Mouse (Mus musculus) layer of hippocampus, postnatal 25 days (tissue): Measurements from ENCODE around the gene Mbnl1. TPM values are rescaled to one million over a fixed set of nuclear protein-coding genes. Genes with fewer than 3 reads are reported as not detected.

Experiments used
- DNase-seq, 2 experiments: peaks; one replicate each; pipeline ENCODE4 v3.0.0; 2022; ENCODE audit warnings: mixed read lengths in 2 of 2, low spot score in 1 of 2; ENCODE audit errors: extremely low spot score in 1 of 2
- total RNA-seq, 2 experiments: library from RNA; stranded (reverse); gene quantifications; 2 replicates each; pipeline ENCODE4 v1.2.3; 2021

Gene Mbnl1
- total RNA-seq, 2 experiments from 2014 or later: 113 to 125 TPM

- no peak for DNase-seq
Measured at GRCm38 (mm10) chr3:60515430-60515829, 42.8 kb downstream of the Mbnl1 start.

GRCm38 (mm10) chr3:60516054-60516674 lies 43.5 kb downstream of the Mbnl1 start:
- DNase-seq: peak in 1 of 2 experiments; percentile 36

- no peak for DNase-seq
Measured at GRCm38 (mm10) chr3:60517234-60517787, 44.7 kb downstream of the Mbnl1 start.

DNA sequence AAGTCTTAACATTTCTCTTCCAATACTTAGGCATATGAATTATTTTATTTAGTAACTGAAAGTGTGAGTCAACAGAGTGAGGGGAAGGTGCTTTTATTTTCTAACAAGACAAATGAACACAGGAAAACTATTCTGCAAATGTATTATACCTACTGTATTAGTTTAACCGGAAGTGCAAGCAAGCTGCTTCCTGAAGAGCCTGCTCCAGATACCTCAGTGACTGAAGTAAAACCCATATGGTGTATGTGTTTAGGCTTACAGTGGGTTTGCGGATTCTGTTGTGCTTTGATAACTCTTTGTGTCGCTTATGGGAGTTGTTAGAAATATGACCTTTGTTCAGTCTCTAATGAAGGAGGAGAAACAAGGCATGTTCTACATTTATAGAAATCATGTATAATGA lies 46.7 kb downstream of the Mbnl1 start:
- DNase-seq: no peak

DNA sequence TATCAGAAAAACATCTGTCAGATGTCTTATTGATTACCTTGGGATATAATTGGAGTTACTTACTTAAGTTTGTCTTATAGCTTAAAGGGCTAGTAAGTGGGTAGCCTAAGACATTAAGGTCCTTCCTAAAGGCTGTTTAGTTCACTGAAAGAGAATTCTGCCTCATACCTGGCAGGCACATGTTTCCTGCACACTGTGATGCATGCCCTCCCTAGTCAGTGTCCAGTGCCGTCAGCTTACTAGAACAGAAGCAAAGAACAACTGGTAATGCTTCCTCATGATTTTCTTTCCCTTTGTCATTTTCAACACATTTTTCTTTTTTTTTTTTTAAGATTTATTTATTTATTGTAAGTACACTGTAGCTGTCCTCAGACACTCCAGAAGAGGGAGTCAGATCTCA lies 51.5 kb downstream of the Mbnl1 start:
- DNase-seq: no peak

DNA sequence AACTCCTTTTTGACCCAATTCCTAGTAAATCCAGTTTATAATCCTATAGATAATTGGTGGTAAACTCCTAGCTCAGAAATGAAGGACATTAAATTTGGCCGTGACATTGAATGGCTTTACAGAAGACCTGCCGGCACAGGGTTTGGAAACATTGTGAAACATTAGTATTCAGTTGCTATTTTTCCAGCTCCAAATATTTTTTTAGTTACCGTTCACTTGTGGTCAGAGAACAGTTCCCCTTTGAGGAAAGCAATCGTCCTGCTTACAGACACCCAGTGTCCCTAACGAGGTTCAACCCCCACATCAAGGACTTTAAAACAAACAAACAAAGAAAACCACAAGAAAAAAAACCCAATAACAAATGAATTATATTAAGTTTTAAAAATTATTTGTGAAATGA lies 58.7 kb downstream of the Mbnl1 start:
- DNase-seq: no peak

- no peak for DNase-seq
Measured at GRCm38 (mm10) chr3:60531826-60532225, 59.2 kb downstream of the Mbnl1 start.

- DNase-seq: no peak
Measured at GRCm38 (mm10) chr3:60535224-60535623, 62.6 kb downstream of the Mbnl1 start.

DNA sequence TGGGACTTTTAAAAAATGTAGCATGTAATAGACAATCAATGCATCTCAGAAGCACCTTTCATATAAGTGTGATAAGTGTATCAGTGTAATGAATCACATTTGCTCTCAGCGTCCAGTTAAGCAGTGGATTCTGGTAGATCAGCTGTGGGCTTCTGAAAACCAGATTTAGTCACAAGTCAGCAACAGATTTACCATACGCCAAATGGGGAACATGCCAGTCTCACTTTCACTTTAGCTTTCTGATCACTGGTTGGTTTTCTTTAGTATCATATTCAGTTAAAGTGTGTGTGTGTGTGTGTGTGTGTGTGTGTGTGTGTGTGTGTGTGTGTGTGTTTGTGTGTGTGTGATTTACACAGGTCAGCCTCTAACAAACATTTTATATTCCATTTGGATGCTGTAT lies 64.4 kb downstream of the Mbnl1 start:
- DNase-seq: no peak

GRCm38 (mm10) chr3:60538214-60538971 lies 65.8 kb downstream of the Mbnl1 start:
- DNase-seq: no peak

DNA sequence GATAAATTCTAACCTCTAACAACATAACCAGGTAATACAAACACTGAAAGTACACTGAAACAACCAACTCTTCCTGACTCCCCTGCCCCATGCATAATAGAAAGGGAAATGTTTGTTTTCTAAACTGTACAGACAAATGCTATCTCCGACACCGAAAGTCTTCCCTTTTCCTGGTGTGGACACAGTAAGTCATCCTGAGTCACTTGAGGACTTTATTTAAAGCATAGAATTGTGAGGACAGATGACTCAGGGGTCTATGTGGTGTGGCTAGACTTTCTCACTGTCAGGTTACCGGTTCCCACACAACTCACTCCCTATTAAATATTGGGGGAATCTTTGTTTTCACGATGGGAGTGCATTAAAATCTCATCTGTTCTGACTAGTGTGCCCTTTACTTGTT lies 68.5 kb downstream of the Mbnl1 start:
- no peak for DNase-seq

- no peak for DNase-seq
Measured at GRCm38 (mm10) chr3:60546196-60546595, 73.6 kb downstream of the Mbnl1 start.

- DNase-seq: no peak
Measured at GRCm38 (mm10) chr3:60546904-60547303, 74.3 kb downstream of the Mbnl1 start.

DNA sequence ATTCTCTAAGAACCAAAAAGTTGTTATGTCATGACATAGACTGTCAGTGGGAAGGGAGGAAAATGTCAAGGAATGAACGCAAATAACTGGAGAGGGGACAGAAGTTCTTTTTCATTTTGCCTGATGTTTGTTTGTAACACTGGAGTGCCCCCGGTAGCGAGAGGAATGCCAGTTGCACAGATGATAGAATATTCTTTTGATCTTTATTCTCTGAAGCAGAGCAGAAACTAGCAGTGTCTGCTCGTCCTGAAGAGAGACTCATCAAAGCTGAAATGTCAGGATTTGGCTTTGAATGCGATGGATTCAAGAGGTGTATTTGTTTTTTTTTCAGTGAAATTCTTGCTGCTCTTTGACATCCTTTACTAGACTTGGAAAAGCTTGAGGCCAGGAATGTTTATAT lies 77.9 kb downstream of the Mbnl1 start:
- DNase-seq: no peak

DNA sequence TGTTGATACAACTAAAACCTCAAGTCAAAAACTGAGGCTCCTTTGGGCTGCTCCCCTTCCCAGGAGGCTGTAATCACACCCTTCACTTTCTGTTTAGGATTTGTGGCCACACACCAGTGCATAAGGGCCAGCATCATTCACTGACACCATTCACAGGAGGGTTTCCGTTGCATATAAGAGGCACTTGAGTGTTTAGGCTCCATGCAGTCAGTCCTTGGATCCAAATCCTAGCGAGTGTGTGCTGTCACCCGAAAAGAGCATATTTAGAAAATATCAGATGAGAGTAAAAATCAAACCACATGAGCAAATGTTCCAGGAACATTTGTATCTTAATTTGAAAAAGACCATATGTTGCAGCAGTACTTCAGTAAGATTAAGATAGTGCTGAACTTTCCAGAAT lies 79.0 kb downstream of the Mbnl1 start:
- no peak for DNase-seq

- no peak for DNase-seq
Measured at GRCm38 (mm10) chr3:60553011-60553410, 80.4 kb downstream of the Mbnl1 start.

- no peak for DNase-seq
Measured at GRCm38 (mm10) chr3:60556596-60556995, 84.0 kb downstream of the Mbnl1 start.

- DNase-seq: no peak
Measured at GRCm38 (mm10) chr3:60558252-60558862, 85.7 kb downstream of the Mbnl1 start.

- DNase-seq: no peak
Measured at GRCm38 (mm10) chr3:60559762-60560161, 87.1 kb downstream of the Mbnl1 start.

DNA sequence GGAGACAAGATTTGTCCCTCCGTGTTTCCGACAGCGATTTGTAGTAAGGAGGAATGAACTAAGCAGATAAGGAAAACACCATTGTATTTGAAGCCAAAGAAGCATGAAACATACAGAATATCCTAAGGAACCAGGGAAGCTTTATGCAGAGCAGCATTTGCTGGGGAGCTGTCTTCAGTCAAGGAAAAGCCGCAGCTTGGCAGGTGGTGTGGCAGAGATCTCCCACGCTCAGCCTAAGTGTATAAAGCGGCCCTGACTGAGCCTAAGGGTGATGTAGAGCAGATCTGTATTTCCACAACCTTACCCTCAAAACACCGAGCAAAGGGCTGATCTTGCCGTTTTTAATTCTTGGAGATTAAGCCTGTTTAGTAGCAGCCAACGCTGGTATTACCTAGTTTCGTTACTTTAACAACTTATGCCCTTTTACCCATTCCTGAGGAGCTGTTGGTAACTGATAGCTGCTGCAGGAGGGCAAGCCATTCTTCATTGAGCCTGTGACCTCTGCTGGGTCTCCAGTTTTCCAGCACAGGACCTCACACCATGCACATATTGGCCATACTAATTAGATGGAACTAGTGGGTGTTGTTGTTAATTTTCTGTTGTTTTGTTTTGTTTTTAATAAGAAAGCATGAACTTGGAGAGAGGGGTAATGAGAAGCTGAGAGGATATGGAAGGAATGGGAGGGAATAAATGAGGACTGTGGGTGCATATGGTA lies 91.1 kb downstream of the Mbnl1 start:
- no peak for DNase-seq

DNA sequence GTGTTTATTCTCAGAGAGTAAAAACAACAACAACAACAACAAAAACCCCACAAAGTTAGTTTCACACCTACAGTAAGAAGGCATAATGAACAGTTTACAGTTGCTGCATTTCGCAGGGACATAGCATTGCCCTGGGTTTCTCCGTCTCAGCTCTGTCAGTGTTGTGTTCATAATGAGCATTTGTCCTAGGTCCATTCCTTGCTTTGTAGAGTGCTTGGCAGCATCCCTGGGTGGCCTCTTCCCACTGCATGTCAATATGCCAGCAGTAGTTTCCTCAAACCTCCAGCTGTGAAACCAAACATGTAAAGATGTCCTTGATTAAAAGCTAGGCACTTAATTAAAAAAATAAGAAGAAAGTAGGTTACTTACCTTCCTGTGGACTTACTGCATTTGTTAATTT lies 91.6 kb downstream of the Mbnl1 start:
- no peak for DNase-seq
